In the genomic region with DNA sequence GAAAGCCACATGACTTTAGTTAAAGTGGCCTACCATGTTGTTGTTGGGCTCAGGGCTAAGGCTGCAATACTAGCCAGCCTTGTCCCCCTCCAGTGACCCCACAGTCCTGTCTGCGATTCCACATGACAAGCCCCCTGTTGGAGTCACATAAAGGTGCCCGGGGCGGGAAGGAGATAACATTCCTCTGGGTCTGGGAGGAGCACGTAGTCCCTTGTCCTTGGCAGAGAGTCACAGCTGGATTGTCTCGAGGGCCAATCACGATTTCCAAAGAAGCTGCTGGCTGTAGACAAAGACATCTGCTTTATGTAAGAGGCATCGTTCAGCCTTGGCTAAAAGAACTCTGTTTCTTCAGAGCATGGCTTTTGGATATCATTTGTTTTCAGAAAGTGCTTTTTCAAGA, we compare ENCODE assay signal across 9 mouse cellular contexts. TPM values are rescaled to one million over a fixed set of nuclear protein-coding genes. Genes with fewer than 3 reads are reported as not detected.
DNase-seq lines count a peak whose midpoint lies in the region; ATAC-seq and TF ChIP-seq lines count a peak whose summit lies in the region.
"Had no signal": no experiment of that assay in that cellular context is flagged by ENCODE, and none has a peak within 500 bp of the region (broad histone marks: within the 10 kb centered on the region; RNA-seq: fewer than 3 reads in every experiment).

No protein-coding gene starts in this region.

- ATAC-seq in intestine, embryonic 14.5 days (replicated peaks; ENCODE audit: low FRiP score, low TSS enrichment, low read depth) = no peak
- no peak for ATAC-seq in intestine, postnatal 0 days
- ATAC-seq in embryonic facial prominence, embryonic 14.5 days (ENCODE audit: low read depth) = no peak
- ATAC-seq in lung, embryonic 16.5 days (ENCODE audit: low read depth) = peak; percentile 85

- H3K27me3 ChIP-seq in intestine, embryonic 14.5 days (replicated peaks; ENCODE audit: control insufficient read depth, insufficient read depth, low read length) = no peaks in the 10 kb centered on the region
- H3K27me3 ChIP-seq in intestine, postnatal 0 days (replicated peaks; ENCODE audit: control insufficient read depth, insufficient read depth, low read length) = no peaks in the 10 kb centered on the region
- H3K27me3 ChIP-seq in embryonic facial prominence, embryonic 14.5 days (replicated peaks; ENCODE audit: control insufficient read depth, insufficient read depth, low read length) = no peaks in the 10 kb centered on the region
- no peaks in the 10 kb centered on the region for H3K27me3 ChIP-seq in lung, embryonic 16.5 days (ENCODE audit: control insufficient read depth, insufficient read depth, low read depth, low read length)

- H3K9ac ChIP-seq in intestine, embryonic 14.5 days (ENCODE audit: low read length) = no peak overlapping the region
- H3K9ac ChIP-seq in intestine, postnatal 0 days (ENCODE audit: low read depth, low read length) = no peak overlapping the region
- no peak overlapping the region for H3K9ac ChIP-seq in embryonic facial prominence, embryonic 14.5 days (ENCODE audit: low read depth, low read length)
- H3K9ac ChIP-seq in lung, embryonic 16.5 days (ENCODE audit: low read length) = no peak overlapping the region

- TF ChIP-seq CTCF in intestine, postnatal 0 days (IDR thresholded peaks at IDR 0.05; ENCODE audit: low read depth) = no peak
- TF ChIP-seq CTCF in left cerebral cortex, adult 2 months (IDR thresholded peaks at IDR 0.05) = no peak

- no peaks in the 10 kb centered on the region for H3K9me3 ChIP-seq in intestine, embryonic 14.5 days (ENCODE audit: control insufficient read depth, low read length)
- no peaks in the 10 kb centered on the region for H3K9me3 ChIP-seq in intestine, postnatal 0 days (ENCODE audit: control insufficient read depth)
- H3K9me3 ChIP-seq in embryonic facial prominence, embryonic 14.5 days (ENCODE audit: control insufficient read depth, low read length) = no peaks in the 10 kb centered on the region
- H3K9me3 ChIP-seq in lung, embryonic 16.5 days (ENCODE audit: control insufficient read depth, low read length) = no peaks in the 10 kb centered on the region

- H3K4me2 ChIP-seq in intestine, embryonic 14.5 days (ENCODE audit: low read length) = no peak overlapping the region
- no peak overlapping the region for H3K4me2 ChIP-seq in intestine, postnatal 0 days (replicated peaks; ENCODE audit: low read depth)
- no peak overlapping the region for H3K4me2 ChIP-seq in embryonic facial prominence, embryonic 14.5 days (ENCODE audit: low read depth, low read length)
- no peak overlapping the region for H3K4me2 ChIP-seq in lung, embryonic 16.5 days (ENCODE audit: low read depth, low read length)

- peak overlapping the region; percentile 87 for H3K27ac ChIP-seq in intestine, embryonic 14.5 days (ENCODE audit: low read depth)
- no peak overlapping the region for H3K27ac ChIP-seq in intestine, postnatal 0 days (ENCODE audit: low read depth, low read length)
- H3K27ac ChIP-seq in embryonic facial prominence, embryonic 14.5 days (replicated peaks; ENCODE audit: low read depth, low read length) = peak overlapping the region; percentile 39
- H3K27ac ChIP-seq in lung, embryonic 16.5 days (ENCODE audit: low read length) = peak overlapping the region; percentile 88
- H3K27ac ChIP-seq in left cerebral cortex, adult 2 months = no peak overlapping the region

- no peaks in the 10 kb centered on the region for H3K36me3 ChIP-seq in intestine, embryonic 14.5 days (ENCODE audit: control insufficient read depth, insufficient read depth, low read length)
- no peaks in the 10 kb centered on the region for H3K36me3 ChIP-seq in intestine, postnatal 0 days (ENCODE audit: control insufficient read depth, insufficient read depth)
- H3K36me3 ChIP-seq in embryonic facial prominence, embryonic 14.5 days (ENCODE audit: control insufficient read depth, insufficient read depth, low read length) = no peaks in the 10 kb centered on the region
- no peaks in the 10 kb centered on the region for H3K36me3 ChIP-seq in lung, embryonic 16.5 days (ENCODE audit: control insufficient read depth, insufficient read depth, low read length)

- intact Hi-C loops in heart, postnatal 10 days (cut with DNase I) = no loop called here
- intact Hi-C loops in left cerebral cortex, adult 2 months (cut with DNase I) = no loop called here

- H3K4me3 ChIP-seq in intestine, embryonic 14.5 days (ENCODE audit: low read depth, low read length) = no peak overlapping the region
- no peak overlapping the region for H3K4me3 ChIP-seq in intestine, postnatal 0 days (ENCODE audit: low read depth, low read length)
- H3K4me3 ChIP-seq in embryonic facial prominence, embryonic 14.5 days (ENCODE audit: low read depth, low read length) = no peak overlapping the region
- H3K4me3 ChIP-seq in lung, embryonic 16.5 days (ENCODE audit: low read length) = no peak overlapping the region
- H3K4me3 ChIP-seq in left cerebral cortex, adult 2 months = no peak overlapping the region

- WGBS in intestine, embryonic 14.5 days = 24% methylated on average over 7 of the region's 7 CpGs
- 27% methylated on average over 7 of the region's 7 CpGs for WGBS in intestine, postnatal 0 days
- 36% methylated on average over 7 of the region's 7 CpGs for WGBS in embryonic facial prominence, embryonic 14.5 days
- WGBS in lung, embryonic 16.5 days = 24% methylated on average over 7 of the region's 7 CpGs

- H3K4me1 ChIP-seq in intestine, embryonic 14.5 days (replicated peaks; ENCODE audit: control insufficient read depth, insufficient read depth, low read length) = peaks cover 14% of the 10 kb centered on the region
- no peaks in the 10 kb centered on the region for H3K4me1 ChIP-seq in intestine, postnatal 0 days (replicated peaks; ENCODE audit: control insufficient read depth, insufficient read depth, low read length)
- peaks cover 16% of the 10 kb centered on the region for H3K4me1 ChIP-seq in embryonic facial prominence, embryonic 14.5 days (ENCODE audit: control insufficient read depth, insufficient read depth, low read length)
- H3K4me1 ChIP-seq in lung, embryonic 16.5 days (replicated peaks; ENCODE audit: control insufficient read depth, insufficient read depth, low read length) = peaks cover 5% of the 10 kb centered on the region

- no peak for DNase-seq in intestine, embryonic 14.5 days (ENCODE audit: low spot score)
- DNase-seq in embryonic facial prominence, embryonic 14.5 days (ENCODE audit: low spot score) = peak; percentile 57
- peak; percentile 69 to 73 for DNase-seq in heart, postnatal 10 days
- DNase-seq in left cerebral cortex, adult 2 months (ENCODE audit: extremely low spot score in 1 of 2, low spot score in 2 of 2) = no peak
- no peak for DNase-seq in MN1 (ENCODE audit: low spot score)
- no peak for DNase-seq in layer of hippocampus, adult 8-10 months (ENCODE audit: low spot score in 2 of 2)
- DNase-seq: right cerebral cortex, postnatal 4 days had no signal

RNA-seq across cellular contexts. Expression of a gene that starts 31.2 kb away (rescaled TPM):
- polyA plus RNA-seq in intestine, embryonic 14.5 days (2014; fragmentation: Nextera tagmentation; extraction: Ambion mirVana) = 309 and 317 TPM in 2 replicates
- polyA plus RNA-seq in intestine, postnatal 0 days (2015; fragmentation: Nextera tagmentation; extraction: Ambion mirVana) = 112 and 113 TPM in 2 replicates
- polyA plus RNA-seq in embryonic facial prominence, embryonic 14.5 days (2014; fragmentation: Nextera tagmentation; extraction: Ambion mirVana) = 405 and 419 TPM in 2 replicates
- 100 to 1,000 TPM; 186 to 200 TPM for total RNA-seq in heart, postnatal 10 days (2021)
- polyA plus RNA-seq in lung, embryonic 16.5 days (2015; fragmentation: Nextera tagmentation; extraction: Ambion mirVana) = 329 and 333 TPM in 2 replicates
- 10 to 100 TPM; 37.5 to 51.9 TPM for total RNA-seq in left cerebral cortex, adult 2 months (2021)
- total RNA-seq in layer of hippocampus, adult 8-10 months (2022) = 10 to 100 TPM; 31.2 to 46.8 (median 38.5) TPM

Comparison
In these comparisons a context has a peak if more than half of its experiments do, and no peak if none do; other contexts are left out.
1. H3K27ac ChIP-seq: peak in intestine, embryonic 14.5 days (single experiment), embryonic facial prominence, embryonic 14.5 days (single experiment) and lung, embryonic 16.5 days (single experiment); none in intestine, postnatal 0 days (single experiment) and left cerebral cortex, adult 2 months (single experiment).
2. DNase-seq: peak in embryonic facial prominence, embryonic 14.5 days (single experiment) and heart, postnatal 10 days (2 of 2); none in intestine, embryonic 14.5 days (single experiment), left cerebral cortex, adult 2 months (0 of 2), MN1 (single experiment) and layer of hippocampus, adult 8-10 months (0 of 2).